Mouse (Mus musculus): ENCODE measurements around the gene Nptn. TPM values are rescaled to one million over a fixed set of nuclear protein-coding genes. Genes with fewer than 3 reads are reported as not detected.
A peak's percentile ranks its signal among the peaks of the same experiment; 100 is the strongest.

Gene Nptn
- total RNA-seq, 2 experiments from 2014 or later, result 825 to 896 TPM

DNA sequence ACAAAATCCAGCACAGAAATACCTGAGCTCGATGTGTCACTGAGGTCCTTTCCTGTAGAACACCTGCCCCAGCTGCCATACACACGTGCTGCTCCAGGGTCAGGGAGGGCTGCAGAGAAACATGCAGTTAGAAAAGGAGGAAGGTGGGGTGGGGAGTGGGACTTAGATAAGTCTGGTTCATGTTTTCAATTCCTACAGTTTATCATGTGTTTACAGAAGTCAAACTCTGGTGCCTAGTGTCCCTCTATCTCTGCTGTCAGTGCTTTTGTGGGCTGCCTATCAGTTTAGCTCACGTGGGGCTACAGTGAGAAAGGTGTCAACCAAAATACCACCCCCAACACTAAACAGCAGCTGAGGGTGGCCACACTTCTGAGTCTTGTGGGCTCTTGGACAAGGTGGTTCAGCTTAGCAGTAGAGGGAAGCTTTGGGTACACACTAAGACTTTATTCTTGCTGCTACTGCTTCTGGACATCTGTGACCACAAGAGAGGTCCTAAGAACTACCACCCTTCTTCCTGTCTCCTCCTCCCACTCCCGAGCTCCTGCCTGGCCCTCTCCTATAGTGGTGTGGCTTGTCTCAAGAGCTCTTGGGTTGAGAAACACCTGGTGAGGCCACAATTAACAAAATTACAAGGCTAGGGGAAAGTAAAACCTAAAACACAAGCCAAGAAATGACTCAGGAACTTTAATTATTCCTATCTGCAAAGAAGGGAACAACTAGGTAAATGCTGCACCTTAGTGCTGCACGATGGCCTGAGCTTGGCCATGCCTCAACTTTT, 75.9 kb downstream of the Nptn start:
- no peak for DNase-seq

DNA sequence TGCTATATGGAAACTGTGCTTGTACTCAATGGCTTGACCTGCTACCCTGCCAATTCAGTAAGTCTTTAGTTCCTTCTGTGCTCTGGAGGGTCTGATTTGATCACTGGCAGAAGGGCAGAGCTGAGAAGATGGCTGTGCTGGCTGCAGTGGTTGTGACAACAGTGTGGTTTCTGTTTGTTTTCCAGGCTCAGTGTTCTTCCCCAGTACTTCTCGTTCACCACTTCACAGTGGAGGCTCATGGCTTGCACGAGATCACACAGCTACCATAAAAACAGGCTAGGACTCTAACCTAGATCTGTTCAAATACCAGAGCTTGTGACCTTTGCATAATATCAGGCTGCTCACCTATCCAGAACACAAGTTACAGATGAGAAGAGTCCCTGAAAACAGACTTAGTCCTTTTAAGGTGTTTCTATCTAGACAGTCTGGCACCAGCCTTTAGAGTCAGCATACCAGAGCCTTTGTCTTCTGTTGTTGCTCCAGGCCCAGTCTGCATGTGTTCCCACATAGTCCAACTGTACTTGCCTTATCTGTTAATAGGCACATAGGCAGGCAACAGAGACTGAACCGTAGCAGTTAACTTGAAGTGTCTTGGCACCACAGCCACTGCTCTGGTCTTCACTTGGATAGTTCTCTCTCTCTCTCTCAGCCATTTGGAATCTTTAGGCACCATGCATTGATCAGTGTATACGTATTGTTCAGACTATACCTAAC, 76.7 kb downstream of the Nptn start:
- no peak for DNase-seq

DNA sequence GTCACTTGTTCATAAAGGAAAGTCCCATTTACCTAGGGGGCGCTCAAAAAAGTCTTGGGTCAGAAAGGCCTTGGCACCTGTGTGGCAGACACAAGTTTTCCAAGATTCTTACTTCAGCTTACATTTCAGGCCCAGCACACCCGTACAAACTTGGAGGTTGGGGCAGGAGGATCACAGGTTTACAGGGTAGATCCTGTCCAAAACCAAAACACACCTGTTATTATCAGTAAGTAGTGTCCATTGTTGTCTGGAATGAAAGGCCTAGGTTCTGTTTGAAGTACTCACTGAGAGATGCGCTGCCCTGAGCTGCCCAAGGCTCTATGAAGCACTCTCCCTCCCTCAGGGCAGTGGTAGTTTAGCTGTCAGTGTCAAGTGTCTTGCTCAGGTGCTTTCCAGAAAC, 77.3 kb downstream of the Nptn start:
- DNase-seq, result no peak

DNA sequence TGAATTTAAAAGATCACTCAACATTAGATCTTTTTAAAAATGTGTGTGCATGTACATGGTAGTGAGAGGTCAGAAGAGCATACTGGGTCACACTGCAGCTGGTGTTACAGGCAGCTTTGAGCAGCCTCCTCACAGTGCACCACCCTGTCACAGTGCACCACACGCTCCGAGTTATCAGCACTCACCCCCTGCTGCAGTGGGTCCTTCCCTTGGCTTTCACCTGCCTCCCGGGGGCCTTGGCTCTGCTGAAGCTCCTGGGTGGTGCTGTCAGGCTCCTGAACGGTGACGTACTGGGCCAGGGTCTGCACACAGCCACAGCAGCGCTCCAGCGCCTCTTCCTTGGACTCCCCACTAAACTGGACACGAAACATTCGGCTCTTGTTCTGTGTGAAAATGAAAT, 77.9 kb downstream of the Nptn start:
- DNase-seq, result no peak

DNA sequence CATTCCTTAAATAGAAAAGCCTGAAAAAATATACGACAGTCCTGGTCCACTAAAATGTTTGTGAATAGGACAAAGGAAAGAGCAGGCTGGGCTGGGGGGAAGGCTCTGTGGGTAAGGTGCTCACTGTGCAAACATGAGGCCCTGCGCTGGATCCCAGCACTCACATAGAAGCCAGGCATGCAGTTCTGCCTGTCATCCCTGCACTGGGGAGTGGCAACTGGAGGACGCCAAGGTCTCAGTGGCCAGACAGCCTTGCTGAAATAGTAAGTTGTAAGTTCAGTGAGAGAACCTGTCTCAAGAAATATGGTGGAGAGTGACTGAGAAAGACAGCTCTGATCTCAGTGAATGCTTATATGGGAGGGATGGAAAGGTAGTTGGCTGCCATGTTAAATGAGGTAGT, 78.6 kb downstream of the Nptn start:
- no peak for DNase-seq

DNA sequence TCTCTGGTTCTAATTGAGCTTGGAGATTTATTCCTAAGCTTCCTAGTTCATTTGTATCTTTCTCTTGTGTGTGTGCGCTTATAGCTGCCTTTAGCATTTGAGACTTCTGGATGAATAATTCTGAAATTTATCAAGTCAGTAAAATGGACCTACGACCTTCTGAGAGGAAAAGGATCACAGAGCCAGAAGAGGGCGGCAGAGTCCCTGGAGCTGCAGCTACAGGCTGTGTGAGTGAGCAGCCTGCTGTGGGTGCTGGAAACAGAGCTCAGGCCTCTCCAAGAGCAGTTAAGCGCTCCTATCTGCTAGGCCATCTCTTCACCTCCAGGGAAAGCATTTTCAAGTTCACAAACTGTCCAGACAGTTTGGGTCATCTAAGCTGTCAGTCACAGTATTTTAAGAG, 80.0 kb downstream of the Nptn start:
- DNase-seq, result no peak

DNA sequence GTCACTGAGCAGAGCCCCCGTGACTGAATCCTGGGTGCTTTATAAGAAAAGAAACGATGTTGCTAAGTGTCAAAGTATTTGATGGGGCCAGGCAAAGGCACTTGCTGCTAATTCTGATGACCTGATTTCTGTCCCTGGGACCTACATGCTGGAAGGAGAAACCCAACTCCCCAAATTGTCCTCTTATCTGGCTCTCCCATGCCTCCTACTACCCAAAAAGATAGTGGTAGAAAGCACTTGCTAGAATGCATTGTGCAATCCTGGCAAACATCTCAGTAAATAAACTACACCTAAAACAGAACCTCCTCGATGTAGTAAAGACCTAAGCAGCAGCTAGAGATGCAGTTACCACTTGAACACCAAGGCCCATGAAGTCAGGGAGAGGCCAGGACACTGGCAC, 80.8 kb downstream of the Nptn start:
- DNase-seq, result no peak

DNA sequence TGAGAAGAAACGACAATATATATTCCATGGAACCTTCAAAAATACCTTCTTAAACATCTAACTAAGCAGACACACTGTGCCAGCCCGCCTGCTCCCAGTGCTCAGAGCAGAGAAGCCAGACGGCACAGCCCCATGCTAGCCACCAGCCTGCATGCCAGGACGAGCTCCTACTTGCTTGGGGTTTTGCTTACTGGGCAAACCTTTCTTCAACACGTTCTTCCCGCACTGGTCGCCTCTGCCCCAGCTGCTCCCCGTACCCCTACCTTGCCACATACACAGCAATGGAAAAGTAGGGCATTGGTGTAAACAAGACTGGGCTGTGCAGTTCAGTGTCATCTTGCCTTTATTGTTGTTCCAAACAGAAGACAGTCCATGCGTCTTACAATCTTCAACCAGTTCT, 83.5 kb downstream of the Nptn start:
- DNase-seq, result no peak

DNA sequence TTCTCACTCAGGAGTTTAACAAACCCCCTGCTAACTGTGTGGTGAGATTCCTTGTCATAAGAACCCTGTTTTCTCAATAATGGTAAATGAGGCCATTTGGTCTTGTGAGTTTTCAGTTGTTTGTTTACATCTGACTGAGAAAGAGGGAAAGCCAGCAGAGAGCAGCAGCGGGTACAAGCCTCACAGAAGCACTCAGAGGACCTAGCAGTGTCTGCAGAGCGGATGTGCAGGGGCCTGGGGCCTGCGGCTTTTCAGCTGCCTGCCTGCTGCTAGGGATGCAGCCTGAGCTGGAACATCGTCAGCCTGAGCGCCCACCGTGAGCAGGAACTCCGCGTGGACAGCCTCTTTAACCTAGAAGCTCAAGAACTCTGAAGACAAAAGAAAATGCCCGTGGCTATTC, 84.2 kb downstream of the Nptn start:
- DNase-seq, result no peak

DNA sequence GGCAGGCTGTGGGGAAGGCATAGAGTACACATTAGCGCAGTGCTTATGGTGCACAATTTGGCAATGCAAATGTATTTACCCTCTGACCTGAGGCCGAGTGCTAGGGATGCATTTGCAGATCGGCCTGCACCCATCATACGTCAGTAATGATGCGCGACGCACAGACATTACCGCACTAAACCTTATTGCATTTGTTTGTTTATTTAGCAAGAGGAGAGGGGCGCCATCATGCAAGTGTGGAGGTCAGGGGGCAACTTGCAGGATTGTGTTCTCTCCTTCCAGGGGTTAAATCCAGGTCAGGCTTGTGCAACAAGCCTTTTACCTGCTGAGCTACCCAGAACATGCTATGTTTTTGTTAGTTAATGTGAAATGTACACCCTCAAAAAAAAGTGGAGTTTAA, 85.2 kb downstream of the Nptn start:
- no peak for DNase-seq

DNA sequence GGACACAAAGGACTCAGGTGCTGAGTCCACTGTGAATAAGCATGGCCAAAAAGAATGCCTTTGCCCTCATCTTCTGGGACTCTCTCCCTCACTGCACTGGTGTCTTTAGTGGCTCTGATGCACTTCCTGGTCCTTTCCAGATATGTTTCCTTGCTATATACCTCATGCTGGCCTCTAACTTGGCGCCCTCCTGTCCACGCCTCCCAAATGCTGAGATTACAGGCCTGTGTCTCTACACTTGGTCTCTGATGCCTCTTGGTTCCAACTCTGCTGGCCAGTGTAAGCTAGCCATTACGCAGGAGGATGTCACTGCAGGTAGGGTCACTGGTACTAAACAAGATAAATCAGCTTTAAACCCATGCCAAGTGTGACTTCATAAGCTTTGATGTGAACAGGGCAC, 86.1 kb downstream of the Nptn start:
- no peak for DNase-seq

DNA sequence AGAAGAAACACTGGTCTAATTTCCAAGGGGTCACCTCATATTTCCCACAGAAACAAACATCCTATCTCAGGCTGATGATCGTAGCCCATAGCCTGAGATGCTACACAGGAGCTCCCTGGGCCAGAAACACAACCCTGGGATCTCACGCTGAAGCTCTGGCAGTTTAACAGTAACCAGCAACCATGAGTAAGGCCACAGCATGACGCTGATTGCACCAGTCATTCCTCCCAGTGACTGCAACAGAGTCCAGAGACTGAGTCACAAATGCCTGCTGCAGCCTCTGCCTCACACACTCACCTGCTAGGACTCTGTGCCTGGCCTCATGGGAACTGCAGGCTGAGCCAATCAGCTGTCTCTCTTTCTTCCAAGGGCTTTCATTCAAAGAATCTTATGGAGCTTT, 87.0 kb downstream of the Nptn start:
- no peak for DNase-seq

DNA sequence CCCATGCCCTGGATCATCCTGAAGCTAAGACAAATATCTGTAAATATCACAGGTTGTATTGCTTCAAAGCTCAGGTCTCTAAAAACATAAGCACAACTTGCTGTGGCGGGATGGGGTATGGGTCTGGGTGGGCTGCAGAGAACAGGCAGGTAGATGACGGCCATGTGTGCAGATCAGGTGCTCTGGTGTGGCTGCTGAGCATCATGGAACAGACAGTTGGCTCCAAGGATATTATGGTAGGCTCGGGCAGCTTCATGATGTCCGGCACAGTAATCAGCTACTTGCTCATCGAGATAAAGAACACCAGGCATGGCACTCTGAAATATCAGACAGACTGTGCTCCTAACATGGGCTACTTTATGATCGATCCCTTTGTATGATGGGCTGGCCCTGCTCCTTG, 87.8 kb downstream of the Nptn start:
- DNase-seq, result no peak

DNA sequence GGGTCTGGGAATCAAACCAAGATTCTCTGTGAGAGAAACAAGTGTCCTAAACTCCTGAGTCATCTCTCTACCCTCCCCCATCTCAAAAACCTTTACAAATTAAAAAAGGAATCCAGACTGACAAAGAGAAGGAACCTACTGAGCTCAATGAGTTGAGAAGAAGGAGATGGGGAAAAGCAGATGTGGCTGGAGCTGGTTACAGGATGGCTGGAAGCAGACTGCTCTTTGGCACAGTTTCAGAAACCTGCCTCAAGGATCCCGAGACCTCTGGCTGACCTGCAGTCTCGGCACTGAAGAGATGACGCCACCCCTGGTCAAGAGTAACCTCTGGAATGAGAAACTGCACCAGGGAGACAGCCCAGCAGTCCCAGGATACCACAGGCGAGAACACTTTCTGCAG, 90.4 kb downstream of the Nptn start:
- no peak for DNase-seq

DNA sequence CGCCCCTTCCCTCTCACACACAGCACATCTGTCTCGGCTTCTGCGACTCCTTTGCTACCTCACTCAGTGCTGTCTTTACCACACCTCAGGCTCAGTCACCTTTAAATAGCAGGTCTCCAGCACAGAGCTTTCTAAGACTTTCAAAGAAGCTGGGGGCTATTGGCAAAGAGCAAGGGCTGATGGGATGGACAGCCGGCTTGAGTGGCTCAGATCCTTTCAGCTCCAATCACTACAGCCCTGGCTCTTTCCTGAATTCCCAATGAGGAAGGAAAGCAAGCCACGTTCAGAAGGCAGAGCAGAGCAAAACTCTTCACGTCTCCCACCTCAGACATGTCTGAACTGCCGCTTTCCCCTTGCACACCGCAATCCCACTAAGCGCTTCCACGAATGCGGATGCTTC, 92.7 kb downstream of the Nptn start:
- no peak for DNase-seq

DNA sequence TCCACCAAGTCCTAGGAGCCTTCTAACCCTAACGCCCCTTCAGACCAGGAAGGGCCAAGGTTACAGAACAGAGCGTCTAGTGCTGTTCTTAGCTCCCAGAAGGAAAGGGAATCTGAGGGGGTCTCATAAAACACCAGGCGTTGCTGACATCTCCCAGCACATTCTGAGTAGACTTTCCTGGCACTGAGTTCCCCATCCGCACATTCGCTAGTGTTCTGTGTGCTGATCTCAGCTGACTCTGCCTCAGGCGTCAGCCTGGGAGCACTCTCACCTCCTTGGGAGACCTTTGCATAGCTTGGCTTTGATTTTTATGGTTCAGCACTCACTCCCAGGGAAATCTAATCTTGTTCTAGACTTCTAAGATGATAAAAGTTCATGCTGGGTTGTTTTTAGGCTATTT, 93.3 kb downstream of the Nptn start:
- no peak for DNase-seq

DNA sequence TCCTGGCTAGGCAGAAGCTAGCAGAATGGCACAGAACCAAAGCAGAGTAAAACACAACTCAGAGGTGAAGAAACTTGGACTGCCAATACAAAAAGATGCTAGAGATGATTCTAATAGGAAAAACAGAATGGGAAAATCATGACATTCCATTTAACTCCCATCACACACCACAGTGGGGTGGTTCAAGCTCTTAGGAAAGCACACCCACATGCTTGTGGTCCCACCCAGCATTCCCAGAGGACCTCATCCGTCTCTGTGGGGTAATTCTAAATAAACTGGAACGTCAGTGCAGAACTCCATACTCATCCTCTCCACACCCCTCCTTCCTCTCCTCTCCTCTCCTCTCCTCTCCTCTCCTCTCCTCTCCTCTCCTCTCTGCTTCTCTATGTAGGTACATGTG, 99.4 kb downstream of the Nptn start:
- no peak for DNase-seq

DNA sequence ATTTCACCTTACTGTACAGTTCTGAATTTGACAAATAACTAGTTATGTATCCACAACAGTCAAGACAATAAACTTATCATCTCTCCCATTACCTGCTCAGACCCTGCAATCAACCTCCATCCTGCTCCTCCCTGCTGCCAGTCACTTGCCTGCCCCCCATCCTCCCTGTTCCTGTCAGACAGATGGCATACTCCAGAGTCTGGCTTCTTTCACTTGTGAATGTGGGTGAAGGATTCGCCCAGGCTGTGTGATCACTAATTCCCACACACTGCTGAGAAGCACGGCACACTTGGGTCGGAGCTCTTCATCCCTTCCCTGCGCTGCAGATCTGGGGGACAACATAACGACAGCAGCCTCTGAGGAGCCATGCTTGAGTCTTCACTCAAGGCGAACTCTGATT, 100.1 kb downstream of the Nptn start:
- peak in 1 of 2 experiments; percentile 18 for DNase-seq

DNA sequence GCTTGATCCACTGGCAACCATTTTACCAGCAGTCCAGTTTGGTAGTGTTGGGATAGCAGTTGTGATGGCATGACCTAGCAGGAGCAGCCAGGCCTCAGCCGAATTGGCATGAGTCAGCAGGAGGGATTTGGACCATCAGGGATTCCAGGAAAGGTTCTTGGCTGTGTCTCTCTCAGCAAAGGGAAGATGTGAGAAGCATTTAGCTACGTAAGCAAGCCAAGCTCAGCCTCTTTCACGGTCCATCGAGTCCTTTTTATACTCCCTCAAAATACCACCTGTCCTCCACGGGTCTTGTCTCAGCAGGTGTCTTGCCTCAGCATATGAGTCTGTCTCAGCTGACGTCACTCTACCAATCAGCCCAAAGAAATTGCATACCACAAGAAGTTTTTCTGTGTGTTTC, 101.3 kb downstream of the Nptn start:
- no peak for DNase-seq

DNA sequence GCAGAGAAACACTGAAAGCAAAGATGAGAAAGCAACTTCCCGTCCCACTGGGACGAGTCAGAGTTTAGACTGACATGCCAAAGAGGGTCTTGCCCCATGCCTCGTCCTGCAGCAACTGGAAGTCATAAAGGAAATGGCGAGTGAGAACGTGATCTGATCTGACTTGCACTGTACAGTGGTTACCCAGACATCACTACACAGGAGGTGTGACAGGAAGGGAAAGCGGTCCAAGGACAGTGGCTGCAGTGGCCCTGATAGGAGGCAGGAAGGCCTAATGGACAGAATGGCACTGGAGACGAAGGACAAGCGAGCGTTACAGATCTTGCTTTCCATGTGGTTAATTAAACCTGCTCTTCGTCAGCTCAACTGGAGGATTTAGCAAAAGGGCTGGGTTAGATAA, 103.2 kb downstream of the Nptn start:
- DNase-seq, result no peak

DNA sequence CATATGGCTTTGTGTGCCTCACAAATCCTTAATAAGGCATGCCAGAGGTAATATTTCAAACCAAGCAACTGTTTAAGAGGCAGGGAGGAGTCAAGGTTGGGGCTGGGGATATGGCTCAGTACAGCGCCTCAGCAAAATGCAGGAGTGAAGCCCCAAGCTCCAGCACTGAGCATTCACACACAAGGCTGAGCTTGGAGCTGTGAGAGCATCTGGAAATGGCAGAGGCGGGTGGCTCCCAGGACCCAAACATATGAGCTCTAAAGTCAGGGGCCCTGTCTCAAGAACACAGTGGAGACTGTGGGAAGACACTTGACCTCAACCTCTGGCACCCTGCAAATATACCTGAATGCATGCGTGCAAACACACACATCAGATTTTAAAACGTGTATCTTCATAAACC, 106.0 kb downstream of the Nptn start:
- DNase-seq, result no peak

DNA sequence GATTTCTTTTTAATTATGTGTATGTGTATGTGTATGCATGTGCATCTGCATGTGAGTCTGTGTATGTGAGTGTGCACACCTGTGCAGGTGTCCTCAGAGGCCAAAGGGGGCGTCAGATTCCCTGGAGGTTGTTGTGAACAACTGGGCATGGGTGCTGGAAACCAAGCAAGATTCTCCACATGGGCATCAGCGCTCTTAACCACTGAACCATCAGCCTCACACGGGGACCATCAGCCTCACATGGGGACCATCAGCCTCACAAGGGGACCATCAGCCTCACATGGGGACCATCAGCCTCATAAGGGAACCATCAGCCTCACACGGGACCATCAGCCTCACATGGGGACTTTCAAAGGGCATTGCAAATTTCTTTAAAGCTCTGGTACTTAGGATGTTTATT, 108.7 kb downstream of the Nptn start:
- no peak for DNase-seq

DNA sequence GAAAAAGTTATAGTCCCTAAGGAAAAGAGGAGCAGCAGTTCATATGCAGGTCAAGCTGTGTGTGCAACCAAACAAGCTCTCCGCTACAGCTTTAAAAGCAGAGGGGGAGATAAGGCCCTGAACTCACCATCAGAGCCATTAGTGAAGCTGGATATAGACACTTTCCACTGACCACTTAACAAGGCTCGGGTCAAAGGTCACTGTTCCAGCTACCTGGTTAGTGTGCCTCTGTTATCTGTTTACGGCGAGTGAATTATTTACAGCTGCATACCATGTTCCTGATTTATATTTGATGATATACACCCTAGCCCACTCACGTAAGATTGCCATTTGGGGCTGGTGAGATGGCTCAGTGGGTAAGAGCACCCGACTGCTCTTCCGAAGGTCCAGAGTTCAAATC, 109.4 kb downstream of the Nptn start:
- no peak for DNase-seq

DNA sequence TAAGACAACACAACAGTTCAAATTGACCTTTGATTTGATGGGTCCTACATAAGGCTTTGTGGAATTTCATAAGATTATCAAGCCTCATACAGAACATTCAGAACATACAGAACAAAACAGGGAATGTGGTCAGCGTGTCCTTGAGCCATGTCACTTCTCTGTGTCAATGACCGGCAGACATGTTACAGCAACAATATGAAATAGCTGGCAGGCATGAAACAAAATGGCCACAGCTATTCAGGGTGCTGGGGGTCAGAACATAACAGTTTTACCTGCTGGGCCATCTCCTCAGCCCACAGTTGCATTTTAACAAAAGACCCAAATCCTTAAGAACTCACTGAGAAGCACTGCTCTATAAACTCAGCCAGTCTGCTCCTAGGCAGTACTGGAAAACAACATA, 116.4 kb downstream of the Nptn start:
- no peak for DNase-seq

DNA sequence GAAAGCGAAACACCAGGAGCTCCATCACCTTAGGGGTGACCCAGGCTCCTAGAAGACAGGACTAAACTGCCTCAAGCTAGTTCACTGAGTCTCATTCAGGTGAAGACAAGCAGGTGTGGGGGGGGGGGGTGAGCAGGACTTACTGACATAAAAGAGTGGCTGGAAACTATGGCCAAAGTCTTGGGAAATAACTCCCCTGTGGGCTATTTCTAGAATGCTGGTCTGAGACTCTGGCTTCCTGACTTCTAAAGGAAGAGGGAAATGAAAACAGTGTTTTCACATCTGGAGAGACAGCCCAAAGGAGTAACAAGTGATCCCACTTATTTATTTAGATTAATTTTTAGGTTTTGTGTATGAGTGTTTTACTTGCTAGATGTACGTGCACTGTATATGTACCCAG, 119.7 kb downstream of the Nptn start:
- no peak for DNase-seq
